Mouse (Mus musculus) thymus, adult 2 months (tissue): ENCODE measurements around the gene Zkscan5.

Experiments
- CTCF ChIP-seq: fragments of 200-500 bp; IDR thresholded peaks from 2 replicates; pipeline ENCODE4 v1.5.1; 2012; ENCODE audit warnings: mild to moderate bottlenecking, control low read depth, low read length, moderate library complexity, borderline replicate concordance; ENCODE audit not compliant: control insufficient read depth, poor library complexity, insufficient read depth; ENCODE audit errors: extremely low read depth
- POLR2A ChIP-seq: fragments of 200-500 bp; IDR thresholded peaks from 2 replicates; pipeline ENCODE4 v1.6.1; 2012; ENCODE audit warnings: mild to moderate bottlenecking, low read length, control low read depth, moderate library complexity; ENCODE audit not compliant: control insufficient read depth, poor library complexity, insufficient read depth; ENCODE audit errors: extremely low read depth

GRCm38 (mm10) chr5:145249520-145249919 is 45.2 kb downstream of the Zkscan5 start:
- TF ChIP-seq CTCF (no peak), POLR2A (no peak)
